Mouse (Mus musculus) T-helper 2 cell (primary cell): ENCODE data around the gene Armc2.

ENCODE experiments used
- in situ Hi-C: fragments of 300-600 bp; cut with MboI, MseI; formaldehyde crosslinking; loops from one replicate; pipeline ENCODE4 v1.15.1; 2025; ENCODE audit warnings: high pct_unique_total_duplicates

Gene Armc2

GRCm38 (mm10) chr10:41867956-41868355 lies 150.3 kb downstream of the Armc2 start:
- in situ Hi-C loops: no loop called here

DNA sequence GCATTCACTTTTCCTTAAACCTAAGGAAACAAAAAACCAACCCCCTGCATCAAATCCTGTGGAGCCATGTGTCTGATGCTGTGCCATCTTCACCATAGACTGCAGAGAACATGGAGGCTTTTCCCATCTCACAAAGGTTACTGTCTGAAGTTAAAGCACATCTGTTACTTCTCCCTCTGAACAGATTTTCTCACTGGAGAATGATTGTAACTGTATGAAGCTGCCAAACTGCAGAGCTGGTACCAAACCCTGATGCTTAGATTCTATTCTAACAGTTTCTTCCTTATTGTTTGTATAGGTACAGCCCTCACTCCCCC lies 151.4 kb downstream of the Armc2 start:
- in situ Hi-C loops: no loop called here

GRCm38 (mm10) chr10:41866069-41866837 lies 152.0 kb downstream of the Armc2 start:
- in situ Hi-C loops: no loop called here
